Mouse (Mus musculus) fat pad, adult 2 months (tissue): ENCODE data around the gene Cox6a1.
"Not testable (repeated sequence)": the region's sequence is repeated elsewhere in the genome, so short reads cannot be mapped to it uniquely, and the experiment has no call there.

Experiments used
- DNase-seq: peaks from one replicate; pipeline ENCODE4 v3.0.0-alpha.2; 2011; ENCODE audit warnings: low read depth, low spot score; ENCODE audit errors: extremely low read depth

Gene Cox6a1

GRCm38 (mm10) chr5:115349225-115349555, 409 bp upstream of the Cox6a1 start:
- DNase-seq = no peak

GRCm38 (mm10) chr5:115347564-115347963, 1.2 kb downstream of the Cox6a1 start:
- DNase-seq = no peak

GRCm38 (mm10) chr5:115341314-115342165, 7.2 kb downstream of the Cox6a1 start:
- DNase-seq = no peak

- no peak for DNase-seq
These were observed 8.0 kb downstream of the Cox6a1 start, which contains the start of the genes Gatc and Triap1 for GRCm38 (mm10) chr5:115340577-115341313. Gene Gatc (minus strand): TSS chr5:115341178. Gene Triap1 (plus strand): TSS chr5:115341225.

GRCm38 (mm10) chr5:115340007-115340406, 8.8 kb downstream of the Cox6a1 start:
- DNase-seq = no peak

GRCm38 (mm10) chr5:115333626-115334025, 15.2 kb downstream of the Cox6a1 start:
- DNase-seq = no peak

- no peak for DNase-seq
These were observed 17.8 kb downstream of the Cox6a1 start for GRCm38 (mm10) chr5:115330955-115331354.

- no peak for DNase-seq
These were observed 20.9 kb downstream of the Cox6a1 start for GRCm38 (mm10) chr5:115327610-115328548.

- DNase-seq = no peak
These were observed 21.7 kb downstream of the Cox6a1 start, which contains the start of gene Srsf9 for GRCm38 (mm10) chr5:115326875-115327609. Gene Srsf9 (plus strand): TSS chr5:115327177.

- no peak for DNase-seq
These were observed 22.4 kb downstream of the Cox6a1 start for GRCm38 (mm10) chr5:115326256-115326831.

- no peak for DNase-seq
These were observed 29.5 kb downstream of the Cox6a1 start for GRCm38 (mm10) chr5:115319004-115319940.

GRCm38 (mm10) chr5:115317645-115318328, 31.0 kb downstream of the Cox6a1 start:
- no peak for DNase-seq

- no peak for DNase-seq
These were observed 31.7 kb downstream of the Cox6a1 start for GRCm38 (mm10) chr5:115316968-115317644.

- no peak for DNase-seq
These were observed 35.2 kb downstream of the Cox6a1 start for GRCm38 (mm10) chr5:115313668-115313943.

- DNase-seq = no peak
These were observed 35.7 kb downstream of the Cox6a1 start for GRCm38 (mm10) chr5:115312816-115313667.

- no peak for DNase-seq
These were observed 36.4 kb downstream of the Cox6a1 start for GRCm38 (mm10) chr5:115312354-115312753.

- DNase-seq = not testable (repeated sequence)
These were observed 46.6 kb downstream of the Cox6a1 start for GRCm38 (mm10) chr5:115302190-115302589.
